Mouse (Mus musculus): ENCODE measurements around the gene Zfp160.

- TF ChIP-seq POLR2AphosphoS2 (IDR thresholded peaks at IDR 0.05; ENCODE audit: insufficient read length, low read depth) (no peak), USF1 (IDR thresholded peaks at IDR 0.05; ENCODE audit: low read depth) (no peak), E2F4 (IDR thresholded peaks at IDR 0.05; ENCODE audit: insufficient read depth) (no peak), POLR2A (IDR thresholded peaks at IDR 0.05; ENCODE audit: insufficient read length, low read depth) (no peak), TCF3 (IDR thresholded peaks at IDR 0.05; ENCODE audit: insufficient read length, low read depth) (no peak), TCF12 (IDR thresholded peaks at IDR 0.05; ENCODE audit: insufficient read depth, poor library complexity, severe bottlenecking) (no peak), REST (IDR thresholded peaks at IDR 0.05; ENCODE audit: insufficient read depth, insufficient read length) (no peak), MAX (IDR thresholded peaks at IDR 0.05; ENCODE audit: low read depth) (no peak), MYOD1 (IDR thresholded peaks at IDR 0.05; ENCODE audit: control insufficient read depth in 1 of 3, insufficient read length in 2 of 3, low read depth in 2 of 3) (no peak), SRF (IDR thresholded peaks at IDR 0.05; ENCODE audit: control insufficient read depth, insufficient read length, low read depth) (no peak), CEBPB (IDR thresholded peaks at IDR 0.05; ENCODE audit: insufficient read depth, poor library complexity, severe bottlenecking) (no peak), MYOG (IDR thresholded peaks at IDR 0.05; ENCODE audit: control insufficient read depth in 1 of 3, insufficient read depth in 1 of 3, insufficient read length in 2 of 3, low read depth in 2 of 3) (no peak)
These were observed 48.3 kb upstream of the Zfp160 start for GRCm38 (mm10) chr17:20960386-20960785.
